Mouse (Mus musculus): ENCODE results near the gene Arid1b. TPM values are rescaled to one million over a fixed set of nuclear protein-coding genes. Genes with fewer than 3 reads are reported as not detected.
A peak's percentile ranks its signal among the peaks of the same experiment; 100 is the strongest.

Arid1b gene
- polyA plus RNA-seq, 1 experiment from 2014 or later = 7.2 TPM

DNA sequence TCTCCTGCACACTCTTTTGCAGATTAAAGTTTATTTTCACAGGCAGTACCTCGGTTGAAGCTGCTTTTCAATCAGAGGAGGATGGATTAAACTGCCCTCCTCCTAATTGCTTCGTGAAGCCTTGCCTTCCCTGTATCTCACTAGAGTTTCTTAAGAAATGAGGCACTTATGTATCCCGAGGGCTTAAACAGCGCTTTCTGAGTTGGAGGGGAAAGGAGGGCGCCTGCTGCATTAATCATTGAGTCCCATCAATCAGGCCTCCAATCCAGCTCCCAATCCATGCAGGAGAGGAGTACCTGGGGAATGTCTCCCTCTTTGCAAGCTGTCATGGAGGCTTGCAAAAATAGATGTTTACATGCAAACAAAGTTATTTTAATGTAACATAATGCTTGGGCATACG lies 21.9 kb upstream of the Arid1b start:
- no peak overlapping the region for H3K4me3 ChIP-seq (ENCODE audit: low read depth, low read length)
- 57% methylated on average over 6 of the region's 6 CpGs for WGBS
- TF ChIP-seq CTCF (IDR thresholded peaks at IDR 0.05) (no peak), EP300 (IDR thresholded peaks at IDR 0.05) (no peak)
- H3K4me1 ChIP-seq (ENCODE audit: insufficient read depth, low read depth, low read length) = no peaks in the 10 kb centered on the region
- ATAC-seq (no peak), DNase-seq (ENCODE audit: low spot score) (no peak)
- H3K27ac ChIP-seq (ENCODE audit: low read length) = no peak overlapping the region
- no peak overlapping the region for H3K4me2 ChIP-seq (replicated peaks; ENCODE audit: low read depth, low read length)
- H3K9me3 ChIP-seq (ENCODE audit: low read length) = no peaks in the 10 kb centered on the region
- H3K27me3 ChIP-seq (replicated peaks; ENCODE audit: insufficient read depth, low read length) = no peaks in the 10 kb centered on the region
- no peak overlapping the region for H3K9ac ChIP-seq (replicated peaks; ENCODE audit: low read depth)
- H3K36me3 ChIP-seq (ENCODE audit: insufficient read depth, low read length) = no peaks in the 10 kb centered on the region

GRCm38 (mm10) chr17:4974736-4975135 lies 19.4 kb upstream of the Arid1b start:
- WGBS = 58% methylated on average over 11 of the region's 11 CpGs
- ATAC-seq = peak; percentile 99
- TF ChIP-seq CTCF (IDR thresholded peaks at IDR 0.05) (no peak), EP300 (IDR thresholded peaks at IDR 0.05) (peak; percentile 71)

GRCm38 (mm10) chr17:4980151-4980550 lies 14.0 kb upstream of the Arid1b start:
- H3K9me3 ChIP-seq (ENCODE audit: low read length) = no peaks in the 10 kb centered on the region
- no peak overlapping the region for H3K4me3 ChIP-seq (ENCODE audit: low read depth, low read length)
- 79% methylated on average over 7 of the region's 7 CpGs for WGBS
- no peak overlapping the region for H3K9ac ChIP-seq (replicated peaks; ENCODE audit: low read depth)
- no peaks in the 10 kb centered on the region for H3K4me1 ChIP-seq (ENCODE audit: insufficient read depth, low read depth, low read length)
- DNase-seq (ENCODE audit: low spot score) = no peak
- H3K27me3 ChIP-seq (replicated peaks; ENCODE audit: insufficient read depth, low read length) = no peaks in the 10 kb centered on the region
- no peaks in the 10 kb centered on the region for H3K36me3 ChIP-seq (ENCODE audit: insufficient read depth, low read length)
- H3K27ac ChIP-seq (ENCODE audit: low read length) = no peak overlapping the region
- no peak for TF ChIP-seq EP300 (IDR thresholded peaks at IDR 0.05)
- TF ChIP-seq CTCF (IDR thresholded peaks at IDR 0.05) = no peak
- ATAC-seq = no peak
- no peak overlapping the region for H3K4me2 ChIP-seq (replicated peaks; ENCODE audit: low read depth, low read length)

More at GRCm38 (mm10) chr17:4974736-4975135, 19.4 kb upstream of the Arid1b start:
- no peaks in the 10 kb centered on the region for H3K27me3 ChIP-seq (replicated peaks; ENCODE audit: insufficient read depth, low read length)
- no peak overlapping the region for H3K4me3 ChIP-seq (ENCODE audit: low read depth, low read length)
- no peaks in the 10 kb centered on the region for H3K9me3 ChIP-seq (ENCODE audit: low read length)
- H3K36me3 ChIP-seq (ENCODE audit: insufficient read depth, low read length) = no peaks in the 10 kb centered on the region
- H3K9ac ChIP-seq (replicated peaks; ENCODE audit: low read depth) = no peak overlapping the region
- no peaks in the 10 kb centered on the region for H3K4me1 ChIP-seq (ENCODE audit: insufficient read depth, low read depth, low read length)
- H3K27ac ChIP-seq (ENCODE audit: low read length) = no peak overlapping the region; the same call in 1 of the 2 replicates
- no peak overlapping the region for H3K4me2 ChIP-seq (replicated peaks; ENCODE audit: low read depth, low read length)
- peak; percentile 90 for DNase-seq (ENCODE audit: low spot score)

- H3K4me2 ChIP-seq (replicated peaks; ENCODE audit: low read depth, low read length) = no peak overlapping the region
- DNase-seq (ENCODE audit: low spot score) = no peak
- ATAC-seq = no peak
- no peaks in the 10 kb centered on the region for H3K27me3 ChIP-seq (replicated peaks; ENCODE audit: insufficient read depth, low read length)
- H3K9ac ChIP-seq (replicated peaks; ENCODE audit: low read depth) = no peak overlapping the region
- H3K9me3 ChIP-seq (ENCODE audit: low read length) = no peaks in the 10 kb centered on the region
- H3K4me3 ChIP-seq (ENCODE audit: low read depth, low read length) = no peak overlapping the region
- 84% methylated on average over 5 of the region's 5 CpGs for WGBS
- no peaks in the 10 kb centered on the region for H3K36me3 ChIP-seq (ENCODE audit: insufficient read depth, low read length)
- H3K4me1 ChIP-seq (ENCODE audit: insufficient read depth, low read depth, low read length) = no peaks in the 10 kb centered on the region
- no peak overlapping the region for H3K27ac ChIP-seq (ENCODE audit: low read length)
- TF ChIP-seq EP300 (IDR thresholded peaks at IDR 0.05) (no peak), CTCF (IDR thresholded peaks at IDR 0.05) (no peak)
Observed at GRCm38 (mm10) chr17:4982819-4983218, 11.3 kb upstream of the Arid1b start.

DNA sequence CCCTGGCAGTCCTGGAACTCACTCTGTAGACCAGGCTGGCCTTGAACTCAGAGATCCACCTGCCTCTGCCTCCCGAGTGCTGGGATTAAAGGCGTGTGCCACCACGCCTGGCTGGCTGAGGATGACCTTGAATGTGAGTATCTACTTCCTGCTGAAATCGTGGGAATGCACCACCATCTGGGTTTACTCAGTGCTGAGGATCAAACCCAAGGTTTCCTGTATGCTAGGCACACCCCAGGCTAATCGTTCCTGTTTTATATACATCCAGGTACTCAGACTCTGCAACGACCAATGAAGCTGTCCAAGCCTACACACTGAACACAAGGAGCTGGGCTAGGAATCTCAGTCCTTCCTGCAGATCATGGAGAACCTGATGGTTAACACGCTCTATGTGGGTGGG lies 9.4 kb upstream of the Arid1b start:
- Histone ChIP-seq H3K27me3 (replicated peaks; ENCODE audit: insufficient read depth, low read length) (no peaks in the 10 kb centered on the region), H3K9me3 (ENCODE audit: low read length) (no peaks in the 10 kb centered on the region), H3K4me2 (replicated peaks; ENCODE audit: low read depth, low read length) (no peak overlapping the region), H3K9ac (replicated peaks; ENCODE audit: low read depth) (no peak overlapping the region), H3K4me3 (ENCODE audit: low read depth, low read length) (no peak overlapping the region), H3K4me1 (ENCODE audit: insufficient read depth, low read depth, low read length) (no peaks in the 10 kb centered on the region), H3K36me3 (ENCODE audit: insufficient read depth, low read length) (no peaks in the 10 kb centered on the region), H3K27ac (ENCODE audit: low read length) (no peak overlapping the region)
- DNase-seq (ENCODE audit: low spot score) (no peak), ATAC-seq (no peak)
- 68% methylated on average over 7 of the region's 7 CpGs for WGBS
- no peak for TF ChIP-seq EP300 (IDR thresholded peaks at IDR 0.05)
- TF ChIP-seq CTCF (IDR thresholded peaks at IDR 0.05) = no peak

GRCm38 (mm10) chr17:4990911-4991560 lies 3.1 kb upstream of the Arid1b start:
- no peak for DNase-seq (ENCODE audit: low spot score)
- no peak for TF ChIP-seq CTCF (IDR thresholded peaks at IDR 0.05)
- TF ChIP-seq EP300 (IDR thresholded peaks at IDR 0.05) = no peak
- no peaks in the 10 kb centered on the region for H3K36me3 ChIP-seq (ENCODE audit: insufficient read depth, low read length)
- H3K27ac ChIP-seq (ENCODE audit: low read length) = no peak overlapping the region
- H3K4me2 ChIP-seq (replicated peaks; ENCODE audit: low read depth, low read length) = no peak overlapping the region
- H3K9ac ChIP-seq (replicated peaks; ENCODE audit: low read depth) = no peak overlapping the region
- no peak for ATAC-seq
- no peaks in the 10 kb centered on the region for H3K4me1 ChIP-seq (ENCODE audit: insufficient read depth, low read depth, low read length)
- WGBS = 75% methylated on average over 16 of the region's 16 CpGs
- no peak overlapping the region for H3K4me3 ChIP-seq (ENCODE audit: low read depth, low read length)
- no peaks in the 10 kb centered on the region for H3K9me3 ChIP-seq (ENCODE audit: low read length)
- no peaks in the 10 kb centered on the region for H3K27me3 ChIP-seq (replicated peaks; ENCODE audit: insufficient read depth, low read length)

Measured in lung, postnatal 0 days (tissue).